Mouse (Mus musculus): ENCODE data around the gene Strada. TPM values are rescaled to one million over a fixed set of nuclear protein-coding genes. Genes with fewer than 3 reads are reported as not detected.
A peak's percentile ranks its signal among the peaks of the same experiment; 100 is the strongest.

The Strada gene
- polyA plus RNA-seq, 1 experiment from 2014 or later, result 27.4 TPM

DNA sequence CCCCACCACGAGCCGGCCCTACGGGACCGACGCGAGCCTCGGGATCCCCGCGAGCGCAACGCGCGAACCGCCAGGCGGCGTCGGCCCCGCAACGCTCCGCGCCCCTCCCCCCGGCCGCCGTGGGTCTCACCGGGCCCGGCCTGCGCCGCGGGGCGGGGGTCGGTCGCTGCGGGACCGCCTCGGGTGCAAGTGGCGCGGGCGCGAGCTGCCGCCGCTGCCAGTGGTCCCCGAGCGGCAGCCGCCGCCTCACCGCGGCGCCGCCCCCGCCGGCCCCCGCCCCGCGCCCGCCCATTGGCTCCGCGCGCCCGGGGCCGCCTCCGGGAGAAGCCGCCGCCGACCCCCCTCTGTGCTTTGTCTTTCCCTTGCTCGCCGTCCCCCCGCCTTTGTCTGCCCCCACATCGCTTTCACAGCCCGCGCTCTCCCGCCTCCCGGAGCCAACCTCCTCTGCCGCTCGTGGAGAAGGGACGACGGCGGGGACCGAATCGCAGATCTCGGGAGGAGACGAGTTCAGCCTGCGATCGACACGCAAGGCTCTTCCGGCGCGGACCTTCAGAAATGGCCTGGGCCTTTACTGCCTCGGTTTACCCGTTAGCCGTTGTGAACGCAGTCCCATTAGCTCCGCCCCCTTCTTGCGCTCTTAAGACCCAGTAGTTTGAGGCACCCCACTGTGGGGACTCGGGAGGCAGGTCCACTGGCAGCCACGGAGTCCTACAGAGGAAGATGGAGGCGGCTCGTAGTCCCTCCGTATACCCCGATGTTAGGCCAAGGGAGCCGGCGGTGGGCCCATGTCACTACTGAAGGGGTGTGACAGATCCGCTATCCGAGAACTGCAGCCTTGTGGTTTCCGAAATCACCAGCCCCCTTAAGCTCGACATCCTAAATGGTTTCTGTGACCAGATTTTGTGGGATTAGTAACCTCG lies 41.8 kb downstream of the Strada start:
- Histone ChIP-seq H3K27ac (peak overlapping the region; percentile 96), H3K9me3 (ENCODE audit: control insufficient read depth, low read length) (no peaks in the 10 kb centered on the region), H3K4me2 (replicated peaks) (peak overlapping the region; percentile 96), H3K4me3 (replicated peaks; ENCODE audit: low read length) (peak overlapping the region; percentile 79), H3K27me3 (ENCODE audit: control insufficient read depth, insufficient read depth, low read length) (no peaks in the 10 kb centered on the region), H3K36me3 (replicated peaks; ENCODE audit: control insufficient read depth, insufficient read depth) (peaks cover 51% of the 10 kb centered on the region), H3K4me1 (replicated peaks; ENCODE audit: control insufficient read depth, insufficient read depth, low read length) (peaks cover 27% of the 10 kb centered on the region), H3K9ac (peak overlapping the region; percentile 93)
- DNase-seq (ENCODE audit: low spot score), result peak; percentile 74
- ATAC-seq (ENCODE audit: low FRiP score), result peak; percentile 76
- WGBS, result under 1% methylated on average over 97 of the region's 106 CpGs

DNA sequence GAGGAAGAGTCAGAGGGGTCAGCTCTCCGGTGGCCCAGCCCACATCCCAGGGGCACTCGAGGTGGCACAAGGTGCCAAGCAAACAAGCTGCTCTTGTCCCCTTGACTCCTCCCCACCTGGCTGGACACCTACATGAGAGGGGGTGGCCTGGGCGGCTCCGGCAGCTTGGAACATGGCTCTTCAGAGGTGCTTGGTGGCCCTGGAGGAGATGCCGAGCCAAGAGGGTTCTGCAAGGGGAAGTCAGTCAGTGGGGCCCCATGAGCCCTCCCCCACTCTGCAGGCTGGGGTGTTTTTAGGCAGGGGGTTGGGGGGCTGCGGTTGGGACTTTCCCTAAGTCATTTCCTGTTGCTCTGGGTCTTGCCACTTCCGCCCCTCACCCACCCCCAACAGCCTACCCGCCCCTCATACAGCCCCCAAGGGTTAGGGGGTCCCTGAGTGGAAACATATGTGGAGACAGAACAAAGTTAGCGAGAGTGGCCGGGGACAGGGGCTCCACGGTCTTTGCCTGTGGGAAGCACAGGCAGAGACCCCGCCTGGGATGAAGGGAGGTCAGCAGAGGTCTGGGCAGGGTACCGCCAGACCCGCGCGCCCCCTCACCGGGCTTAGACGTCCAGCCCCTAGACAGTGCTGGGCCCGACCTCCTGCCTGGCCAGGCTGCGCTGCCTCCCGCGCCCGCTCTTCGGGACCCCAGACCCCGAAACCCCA lies 42.6 kb downstream of the Strada start:
- peak overlapping the region; percentile 96 for H3K27ac ChIP-seq
- DNase-seq (ENCODE audit: low spot score) (no peak), ATAC-seq (ENCODE audit: low FRiP score) (peak; percentile 57)
- peak overlapping the region; percentile 93 for H3K9ac ChIP-seq
- peak overlapping the region; percentile 79 for H3K4me3 ChIP-seq (replicated peaks; ENCODE audit: low read length)
- no peaks in the 10 kb centered on the region for H3K9me3 ChIP-seq (ENCODE audit: control insufficient read depth, low read length)
- H3K4me2 ChIP-seq (replicated peaks), result peak overlapping the region; percentile 96
- 2% methylated on average over 23 of the region's 25 CpGs for WGBS
- H3K27me3 ChIP-seq (ENCODE audit: control insufficient read depth, insufficient read depth, low read length), result no peaks in the 10 kb centered on the region
- peaks cover 51% of the 10 kb centered on the region for H3K36me3 ChIP-seq (replicated peaks; ENCODE audit: control insufficient read depth, insufficient read depth)
- H3K4me1 ChIP-seq (replicated peaks; ENCODE audit: control insufficient read depth, insufficient read depth, low read length), result peaks cover 27% of the 10 kb centered on the region

DNA sequence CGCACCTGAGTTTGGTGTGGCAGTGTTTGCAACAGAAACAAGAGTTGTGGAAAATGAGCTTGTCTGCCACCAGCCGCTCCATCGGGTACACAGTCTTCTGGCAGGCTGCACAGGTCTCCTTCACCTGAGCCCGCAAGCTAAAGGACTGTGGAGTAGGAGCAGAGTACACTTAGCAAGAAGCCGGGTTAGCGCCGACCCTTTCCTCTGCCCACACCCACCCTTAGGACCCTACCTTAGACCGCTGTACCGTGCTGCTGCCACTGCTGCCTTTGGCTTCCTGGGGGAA lies 43.1 kb downstream of the Strada start:
- H3K27me3 ChIP-seq (ENCODE audit: control insufficient read depth, insufficient read depth, low read length), result no peaks in the 10 kb centered on the region
- WGBS, result 45% methylated on average over 9 of the region's 9 CpGs
- H3K9me3 ChIP-seq (ENCODE audit: control insufficient read depth, low read length), result no peaks in the 10 kb centered on the region
- peak overlapping the region; percentile 96 for H3K4me2 ChIP-seq (replicated peaks)
- peak overlapping the region; percentile 79 for H3K4me3 ChIP-seq (replicated peaks; ENCODE audit: low read length)
- H3K9ac ChIP-seq, result peak overlapping the region; percentile 93
- peak overlapping the region; percentile 96 for H3K27ac ChIP-seq
- no peak for DNase-seq (ENCODE audit: low spot score)
- peaks cover 27% of the 10 kb centered on the region for H3K4me1 ChIP-seq (replicated peaks; ENCODE audit: control insufficient read depth, insufficient read depth, low read length)
- peak; percentile 15; the same call in 1 of the 2 replicates for ATAC-seq (ENCODE audit: low FRiP score)
- H3K36me3 ChIP-seq (replicated peaks; ENCODE audit: control insufficient read depth, insufficient read depth), result peaks cover 51% of the 10 kb centered on the region

DNA sequence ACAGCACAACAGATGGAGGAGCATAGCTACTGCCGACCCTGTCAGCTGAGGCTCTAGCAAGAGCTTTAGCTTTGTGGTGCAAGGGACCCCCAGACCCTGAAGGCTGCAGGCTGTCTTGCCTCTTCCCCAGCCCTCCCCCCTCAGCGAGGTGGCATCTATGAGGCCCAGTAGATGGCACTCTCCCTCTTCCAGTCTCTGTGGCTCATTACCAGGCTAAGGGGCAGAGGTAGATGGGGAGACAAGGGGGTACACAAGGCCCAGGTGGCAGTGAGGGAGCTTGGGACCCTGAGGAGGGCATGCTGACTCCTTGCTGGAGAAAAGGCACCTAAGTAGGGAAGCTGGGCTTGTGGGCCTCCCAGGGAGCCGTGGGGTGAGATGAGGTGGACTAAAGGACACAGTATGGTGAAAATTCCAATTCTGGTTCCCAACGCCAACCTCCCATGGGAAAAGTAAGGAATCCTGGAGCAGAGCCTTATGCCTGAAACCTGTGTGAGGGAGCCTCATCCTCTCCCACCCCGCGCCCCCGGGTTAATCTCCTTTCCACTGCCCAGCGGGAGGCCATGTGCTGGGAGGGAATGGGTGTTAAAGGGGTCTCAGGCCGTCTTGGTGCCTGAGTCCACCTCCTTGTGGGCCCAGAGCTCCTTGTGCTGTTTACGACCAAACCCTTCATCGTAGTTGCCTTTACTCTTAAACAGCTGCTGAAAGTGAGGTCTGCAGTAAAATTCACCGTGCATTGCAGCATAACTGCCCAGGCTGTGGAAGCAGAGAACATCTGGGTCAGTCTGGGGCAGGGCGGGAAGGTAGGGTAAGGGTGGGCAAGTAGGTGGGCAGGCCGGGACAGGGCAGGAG lies 43.7 kb downstream of the Strada start:
- H3K36me3 ChIP-seq (replicated peaks; ENCODE audit: control insufficient read depth, insufficient read depth), result peaks cover 51% of the 10 kb centered on the region
- H3K9ac ChIP-seq, result peak overlapping the region; percentile 93
- no peak for ATAC-seq (ENCODE audit: low FRiP score)

DNA sequence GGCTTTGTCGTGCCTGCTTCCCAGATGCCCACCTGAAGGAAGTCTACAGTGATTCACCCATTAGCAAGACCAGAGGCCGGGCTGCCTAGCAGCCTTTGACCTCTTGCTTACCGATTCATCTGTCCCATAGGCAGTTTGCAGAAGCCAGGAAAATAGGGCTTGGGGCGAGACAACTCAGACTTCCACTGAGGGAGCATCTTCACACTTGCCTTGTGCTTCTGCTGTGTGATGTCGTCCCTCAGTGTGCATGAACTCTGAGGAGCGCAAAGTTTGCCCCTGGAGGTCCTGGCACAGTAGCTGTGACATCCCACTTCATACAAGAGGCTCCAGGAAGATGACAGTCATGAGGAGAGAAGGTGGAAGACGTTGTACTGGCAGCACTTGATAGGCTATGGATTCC lies 44.8 kb downstream of the Strada start:
- ATAC-seq (ENCODE audit: low FRiP score) (no peak), DNase-seq (ENCODE audit: low spot score) (no peak)
- no peaks in the 10 kb centered on the region for H3K27me3 ChIP-seq (ENCODE audit: control insufficient read depth, insufficient read depth, low read length)
- no peak overlapping the region for H3K4me2 ChIP-seq (replicated peaks)
- H3K4me1 ChIP-seq (replicated peaks; ENCODE audit: control insufficient read depth, insufficient read depth, low read length), result peaks cover 27% of the 10 kb centered on the region
- no peak overlapping the region for H3K9ac ChIP-seq
- 88% methylated on average over 7 of the region's 7 CpGs for WGBS
- no peaks in the 10 kb centered on the region for H3K9me3 ChIP-seq (ENCODE audit: control insufficient read depth, low read length)
- H3K36me3 ChIP-seq (replicated peaks; ENCODE audit: control insufficient read depth, insufficient read depth), result peaks cover 62% of the 10 kb centered on the region
- no peak overlapping the region for H3K4me3 ChIP-seq (replicated peaks; ENCODE audit: low read length)
- no peak overlapping the region for H3K27ac ChIP-seq

More for the DNA sequence above, 43.7 kb downstream of the Strada start:
- H3K27me3 ChIP-seq (ENCODE audit: control insufficient read depth, insufficient read depth, low read length), result no peaks in the 10 kb centered on the region
- no peak for DNase-seq (ENCODE audit: low spot score)
- peaks cover 27% of the 10 kb centered on the region for H3K4me1 ChIP-seq (replicated peaks; ENCODE audit: control insufficient read depth, insufficient read depth, low read length)
- 61% methylated on average over 14 of the region's 14 CpGs for WGBS
- peak overlapping the region; percentile 79 for H3K4me3 ChIP-seq (replicated peaks; ENCODE audit: low read length)
- H3K4me2 ChIP-seq (replicated peaks), result peak overlapping the region; percentile 96
- H3K9me3 ChIP-seq (ENCODE audit: control insufficient read depth, low read length), result no peaks in the 10 kb centered on the region
- peak overlapping the region; percentile 96 for H3K27ac ChIP-seq

DNA sequence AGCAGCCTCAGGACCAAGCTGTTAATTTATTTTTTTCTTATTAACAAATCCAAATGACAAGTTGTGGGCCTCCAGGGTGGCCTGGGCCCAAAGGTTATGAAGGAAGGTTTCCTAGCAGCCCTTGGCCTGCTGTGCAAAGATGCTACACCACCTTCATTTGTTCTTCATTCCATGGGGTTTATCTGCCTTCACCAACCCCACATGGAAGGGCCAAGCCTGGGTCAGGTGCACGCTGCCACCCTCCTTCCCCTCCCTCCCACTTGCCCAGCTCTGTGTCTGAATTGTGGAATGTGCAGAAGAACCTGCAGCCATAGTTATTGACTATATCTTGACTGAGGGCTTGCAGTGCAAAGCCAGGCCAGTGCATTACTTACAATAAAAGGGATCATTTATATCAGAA lies 45.7 kb downstream of the Strada start:
- no peak overlapping the region for H3K27ac ChIP-seq
- no peak for ATAC-seq (ENCODE audit: low FRiP score)
- H3K9ac ChIP-seq, result no peak overlapping the region
- H3K4me1 ChIP-seq (replicated peaks; ENCODE audit: control insufficient read depth, insufficient read depth, low read length), result peaks cover 23% of the 10 kb centered on the region
- H3K4me3 ChIP-seq (replicated peaks; ENCODE audit: low read length), result no peak overlapping the region
- 92% methylated on average over 1 of the region's 1 CpGs for WGBS
- no peaks in the 10 kb centered on the region for H3K9me3 ChIP-seq (ENCODE audit: control insufficient read depth, low read length)
- H3K36me3 ChIP-seq (replicated peaks; ENCODE audit: control insufficient read depth, insufficient read depth), result peaks cover 71% of the 10 kb centered on the region
- H3K4me2 ChIP-seq (replicated peaks), result no peak overlapping the region
- DNase-seq (ENCODE audit: low spot score), result no peak
- H3K27me3 ChIP-seq (ENCODE audit: control insufficient read depth, insufficient read depth, low read length), result no peaks in the 10 kb centered on the region

DNA sequence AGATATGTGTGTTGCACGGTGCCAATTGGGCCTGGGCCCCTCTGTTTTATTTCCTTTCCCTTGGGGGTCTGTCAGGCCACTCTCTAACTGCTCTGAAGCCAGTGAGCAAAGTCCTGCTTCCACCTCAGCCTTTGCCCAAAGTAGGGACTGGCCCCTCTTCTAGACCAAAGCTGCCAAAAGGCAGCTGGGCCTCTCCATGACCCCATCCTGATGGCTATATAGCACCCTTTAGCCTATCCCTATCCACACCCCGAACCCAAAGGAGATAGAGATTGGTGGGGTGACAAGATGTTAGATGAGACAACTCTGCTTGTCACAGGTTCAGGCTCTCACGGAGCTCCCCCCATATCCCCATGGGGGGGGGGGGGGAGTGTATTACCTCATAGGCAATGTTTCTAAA lies 46.2 kb downstream of the Strada start:
- Histone ChIP-seq H3K36me3 (replicated peaks; ENCODE audit: control insufficient read depth, insufficient read depth) (peaks cover 76% of the 10 kb centered on the region), H3K27ac (no peak overlapping the region), H3K27me3 (ENCODE audit: control insufficient read depth, insufficient read depth, low read length) (no peaks in the 10 kb centered on the region), H3K4me2 (replicated peaks) (no peak overlapping the region), H3K4me1 (replicated peaks; ENCODE audit: control insufficient read depth, insufficient read depth, low read length) (peaks cover 18% of the 10 kb centered on the region), H3K4me3 (replicated peaks; ENCODE audit: low read length) (no peak overlapping the region), H3K9me3 (ENCODE audit: control insufficient read depth, low read length) (no peaks in the 10 kb centered on the region), H3K9ac (no peak overlapping the region)
- WGBS, result 55% methylated on average over 3 of the region's 3 CpGs
- ATAC-seq (ENCODE audit: low FRiP score) (no peak), DNase-seq (ENCODE audit: low spot score) (no peak)

DNA sequence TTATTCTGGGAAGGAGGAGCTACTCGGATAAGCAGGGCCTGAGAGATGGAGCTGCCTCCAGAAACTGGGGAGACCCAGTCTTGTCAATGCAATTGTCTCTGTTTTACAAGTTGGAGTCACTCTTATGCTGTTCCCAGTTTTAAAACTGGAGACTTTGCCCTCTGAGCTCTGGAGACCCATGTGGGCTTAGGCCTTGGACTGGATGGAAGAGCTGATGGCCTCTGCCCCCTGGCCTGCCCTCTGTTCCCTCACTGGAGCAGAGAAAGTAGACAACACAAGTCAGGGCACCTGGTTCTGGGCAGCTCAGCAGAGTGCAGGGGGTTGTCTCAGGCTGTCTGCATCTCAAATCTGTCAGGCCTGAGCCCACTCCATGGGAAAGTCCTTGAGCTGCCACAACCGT lies 47.2 kb downstream of the Strada start:
- H3K27me3 ChIP-seq (ENCODE audit: control insufficient read depth, insufficient read depth, low read length), result no peaks in the 10 kb centered on the region
- WGBS, result 63% methylated on average over 2 of the region's 2 CpGs
- H3K4me1 ChIP-seq (replicated peaks; ENCODE audit: control insufficient read depth, insufficient read depth, low read length), result peaks cover 16% of the 10 kb centered on the region
- no peak overlapping the region for H3K4me2 ChIP-seq (replicated peaks)
- ATAC-seq (ENCODE audit: low FRiP score) (no peak), DNase-seq (ENCODE audit: low spot score) (no peak)
- no peak overlapping the region for H3K27ac ChIP-seq
- H3K36me3 ChIP-seq (replicated peaks; ENCODE audit: control insufficient read depth, insufficient read depth), result peaks cover 86% of the 10 kb centered on the region
- H3K9me3 ChIP-seq (ENCODE audit: control insufficient read depth, low read length), result no peaks in the 10 kb centered on the region
- no peak overlapping the region for H3K4me3 ChIP-seq (replicated peaks; ENCODE audit: low read length)
- no peak overlapping the region for H3K9ac ChIP-seq

DNA sequence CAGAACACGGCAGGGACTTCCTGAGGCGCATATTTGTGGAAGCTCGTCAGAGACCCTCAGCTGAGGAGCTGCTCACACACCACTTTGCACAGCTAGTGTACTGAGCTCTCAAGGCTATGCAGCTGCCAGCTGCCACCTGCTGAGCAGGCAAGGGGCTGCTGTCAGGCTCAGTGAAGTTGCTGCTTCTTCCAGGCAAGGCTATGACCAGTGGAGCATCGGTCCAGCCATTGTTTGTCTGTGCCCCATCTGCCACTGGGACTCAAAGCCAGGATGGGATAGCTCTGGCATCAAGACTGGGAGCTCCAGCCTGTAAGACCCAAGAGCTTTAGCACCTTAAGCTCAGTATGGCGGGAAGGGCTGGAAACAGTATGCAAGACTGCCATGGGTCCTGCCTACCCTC lies 47.9 kb downstream of the Strada start:
- H3K4me2 ChIP-seq (replicated peaks), result no peak overlapping the region
- 77% methylated on average over 5 of the region's 5 CpGs for WGBS
- H3K27ac ChIP-seq, result 0 out of 2 replicates have a peak overlapping the region, but pooled peaks have one; percentile 7
- peaks cover 11% of the 10 kb centered on the region for H3K4me1 ChIP-seq (replicated peaks; ENCODE audit: control insufficient read depth, insufficient read depth, low read length)
- ATAC-seq (ENCODE audit: low FRiP score) (no peak), DNase-seq (ENCODE audit: low spot score) (no peak)
- H3K9me3 ChIP-seq (ENCODE audit: control insufficient read depth, low read length), result no peaks in the 10 kb centered on the region
- H3K36me3 ChIP-seq (replicated peaks; ENCODE audit: control insufficient read depth, insufficient read depth), result peaks cover 92% of the 10 kb centered on the region
- H3K4me3 ChIP-seq (replicated peaks; ENCODE audit: low read length), result no peak overlapping the region
- no peak overlapping the region for H3K9ac ChIP-seq
- no peaks in the 10 kb centered on the region for H3K27me3 ChIP-seq (ENCODE audit: control insufficient read depth, insufficient read depth, low read length)
